Mouse (Mus musculus): ENCODE measurements around the gene Slc25a26. TPM values are rescaled to one million over a fixed set of nuclear protein-coding genes. Genes with fewer than 3 reads are reported as not detected.

Gene Slc25a26
- total RNA-seq, 2 experiments from 2014 or later = 8.4 to 10.4 TPM

DNA sequence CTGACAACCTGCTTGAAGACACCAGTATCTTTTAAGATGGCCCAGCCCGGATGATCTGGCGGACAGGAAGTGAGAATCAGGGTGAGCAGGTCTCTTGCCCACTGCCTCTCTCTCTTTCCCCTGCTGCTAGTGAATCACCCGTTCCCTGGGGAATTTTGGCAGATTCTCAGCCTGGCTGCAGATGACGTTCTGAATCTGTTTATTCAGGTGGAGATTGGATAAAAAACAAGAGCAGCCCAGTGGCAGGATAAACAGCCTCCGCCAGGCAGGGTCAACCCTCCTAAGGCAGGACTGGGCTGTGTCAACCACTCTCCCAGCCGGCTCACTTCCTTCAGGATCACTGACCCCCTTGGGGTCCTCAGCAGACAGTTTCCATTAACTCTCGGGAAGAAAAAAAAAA is 140.2 kb downstream of the Slc25a26 start:
- no peak for DNase-seq

DNA sequence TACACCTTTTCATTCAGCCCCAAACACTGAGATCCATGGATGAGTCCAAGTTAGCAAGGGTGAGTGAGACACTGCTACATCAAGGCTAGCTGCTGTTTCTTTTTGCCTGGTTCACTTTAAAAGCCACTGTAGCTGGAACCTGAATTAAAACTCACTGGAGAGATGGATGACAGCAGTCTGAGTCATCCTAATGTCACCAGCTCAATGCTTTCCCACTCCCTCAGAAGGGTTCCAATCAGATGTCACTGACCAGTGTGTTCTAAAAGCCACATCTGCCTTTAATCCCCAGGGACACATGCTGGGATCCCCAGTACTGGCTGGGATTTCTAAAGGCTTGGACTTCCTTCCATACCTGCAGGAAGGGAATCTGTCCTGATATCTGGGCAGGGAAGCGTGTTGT is 141.9 kb downstream of the Slc25a26 start:
- DNase-seq = no peak

GRCm38 (mm10) chr6:94643989-94644388 is 143.9 kb downstream of the Slc25a26 start:
- no peak for DNase-seq

DNA sequence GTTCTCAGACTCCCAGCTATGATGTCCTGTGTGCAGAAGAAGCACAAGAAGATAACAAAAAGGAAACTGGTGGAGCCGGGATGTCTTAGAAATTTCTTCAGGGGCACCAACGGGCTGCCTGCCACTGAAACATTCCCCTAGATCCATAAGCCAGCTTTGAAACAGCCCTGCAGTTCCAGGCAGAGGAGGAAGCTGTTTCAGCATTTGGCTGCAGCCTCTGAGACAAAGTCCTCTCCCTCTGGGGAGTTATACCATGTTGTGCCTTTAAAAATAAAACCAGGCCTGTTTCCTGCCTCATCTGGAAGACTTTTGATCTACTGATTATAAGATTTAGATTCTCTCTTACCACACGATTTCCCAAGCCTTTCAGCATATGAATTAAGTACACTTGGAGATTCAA is 144.5 kb downstream of the Slc25a26 start:
- DNase-seq = no peak

GRCm38 (mm10) chr6:94645723-94646122 is 145.6 kb downstream of the Slc25a26 start:
- DNase-seq = no peak

DNA sequence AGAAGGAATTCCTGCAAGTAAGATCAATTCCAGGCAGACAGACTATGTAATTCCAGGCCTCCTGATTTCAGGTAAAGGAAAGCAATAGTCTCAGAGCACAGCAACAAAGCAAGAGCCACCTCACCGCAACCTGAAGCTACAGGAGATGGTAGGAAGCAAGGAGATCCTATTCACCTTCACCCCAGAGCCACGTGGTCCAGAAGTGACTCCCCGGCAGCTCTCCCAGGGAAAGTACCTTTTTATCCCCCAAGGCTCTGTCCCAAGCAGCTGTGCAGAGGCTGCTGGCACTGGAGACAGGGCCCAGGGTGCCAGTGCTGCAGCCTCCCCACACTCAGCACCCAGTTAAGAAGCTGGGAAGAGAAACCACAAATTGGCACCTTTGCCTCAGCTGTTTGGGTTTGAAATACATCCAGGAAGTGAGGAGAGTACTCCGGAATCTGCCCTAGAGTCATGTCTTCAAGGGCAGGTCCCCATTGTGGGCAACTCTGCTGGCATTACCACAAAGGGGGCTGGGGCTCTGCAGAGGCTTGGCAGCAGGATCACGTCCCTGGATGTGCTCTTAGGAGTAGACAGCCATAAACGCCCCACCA is 146.2 kb downstream of the Slc25a26 start:
- no peak for DNase-seq

DNA sequence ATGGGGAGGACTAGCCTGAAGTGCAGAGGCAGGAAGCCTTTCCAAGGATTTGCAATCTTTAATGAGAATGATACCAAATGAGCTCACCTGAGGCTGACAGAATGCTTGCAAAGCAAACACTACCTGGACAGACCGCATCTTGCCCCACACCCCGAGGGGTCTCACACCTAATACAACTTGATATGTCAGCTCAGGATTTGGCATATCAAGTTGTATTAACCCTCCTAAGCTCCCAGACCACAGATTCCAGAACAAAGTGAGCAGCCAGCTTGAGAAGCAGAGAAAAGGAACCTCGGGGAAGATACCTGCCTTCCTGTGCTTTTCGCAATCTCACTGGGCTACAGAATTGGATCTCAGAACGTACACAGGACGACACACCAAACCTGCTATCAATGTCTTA is 146.8 kb downstream of the Slc25a26 start:
- no peak for DNase-seq

GRCm38 (mm10) chr6:94647574-94648430 is 147.7 kb downstream of the Slc25a26 start:
- DNase-seq = peak; percentile 56

DNA sequence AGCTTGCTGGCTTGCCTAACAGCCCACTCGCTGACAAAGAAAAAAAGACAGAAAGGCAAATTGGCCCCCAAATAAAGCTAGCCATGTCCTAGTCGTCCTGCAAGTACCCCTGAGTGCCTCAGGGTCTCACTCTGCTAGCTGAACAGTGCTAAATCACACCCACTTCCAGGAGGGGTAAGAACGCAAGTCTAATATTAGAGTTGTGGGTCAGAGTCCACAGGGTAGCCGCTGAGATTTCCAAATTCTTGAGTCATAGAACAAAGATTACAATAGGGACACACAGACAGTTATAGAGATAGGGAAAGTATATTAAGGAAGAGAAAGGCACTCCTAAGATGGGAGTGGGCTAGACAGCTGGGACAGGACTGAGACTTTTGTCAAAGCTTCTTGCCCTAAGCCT is 148.4 kb downstream of the Slc25a26 start:
- no peak for DNase-seq

- no peak for DNase-seq
Measured at GRCm38 (mm10) chr6:94649637-94650036, 149.5 kb downstream of the Slc25a26 start.

- DNase-seq = no peak
Measured at GRCm38 (mm10) chr6:94651541-94651940, 151.4 kb downstream of the Slc25a26 start.

DNA sequence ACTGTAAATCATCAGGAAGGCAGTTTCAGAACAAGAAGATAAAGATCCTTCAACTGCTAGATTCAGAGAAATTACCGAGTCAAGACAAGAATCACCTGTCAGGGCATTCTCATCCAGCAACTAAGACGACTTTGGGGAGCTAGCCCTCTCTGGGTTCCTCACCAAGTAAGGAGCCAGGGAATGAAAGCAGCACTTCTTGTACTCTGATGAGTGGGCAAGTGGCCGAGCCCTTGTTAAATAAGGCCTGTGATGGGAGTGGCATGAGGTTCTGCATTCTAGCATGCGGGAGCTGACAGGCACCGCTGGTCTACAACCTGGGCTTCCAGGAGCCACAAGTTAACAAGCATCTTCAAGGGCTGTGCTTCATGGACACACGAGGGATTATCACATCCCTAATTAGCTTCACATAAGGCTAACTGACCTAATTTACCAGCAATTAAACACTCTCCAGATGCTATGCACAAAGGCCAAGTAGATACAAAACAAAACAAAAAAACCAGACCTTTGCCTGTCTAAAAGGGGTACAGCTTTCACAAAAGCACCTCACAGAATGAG is 152.6 kb downstream of the Slc25a26 start:
- DNase-seq = no peak

- DNase-seq = no peak
Measured at GRCm38 (mm10) chr6:94653388-94654316, 153.5 kb downstream of the Slc25a26 start.

Small RNA genes within 50 kb of the gene (microRNA-seq; reads per million reads assigned to microRNA genes)
- 0 to 0.25 reads per million in 2 experiments for gene Mir7041

Other genes starting within 250 kb of the Slc25a26 start
- 1 to 10 TPM; 7.1 to 9.8 TPM for gene Magi1, start 216.4 kb upstream of the Slc25a26 start, total RNA-seq (2021)
- gene Lrig1, start 199.8 kb downstream of the Slc25a26 start, total RNA-seq (2021) = 10 to 100 TPM; 52.1 to 54.0 TPM

Measured in gastrocnemius, postnatal 10 days (tissue).